Mouse (Mus musculus) left cerebral cortex, adult 8-10 months (tissue): ENCODE results near the gene Sin3b. TPM values are rescaled to one million over a fixed set of nuclear protein-coding genes. Genes with fewer than 3 reads are reported as not detected.

Experiments
- DNase-seq, 2 experiments: peaks; one replicate each; pipeline ENCODE4 v3.0.0; 2022; ENCODE audit warnings: low spot score in 2 of 2
- microRNA-seq, 2 experiments: library from miRNA; unstranded; fragments of <30 nt; microRNA quantifications; one replicate each; pipeline ENCODE4 v1.2.0; 2022
- total RNA-seq, 4 experiments: library from RNA; stranded (reverse); gene quantifications; 2 replicates each; pipeline ENCODE4 v1.2.4; 2022

The Sin3b gene
- total RNA-seq, 4 experiments from 2014 or later = 131 to 145 (median 136) TPM

GRCm38 (mm10) chr8:72753165-72753564 is 30.1 kb downstream of the Sin3b start:
- DNase-seq = peak in 1 of 2 experiments; percentile 3

- DNase-seq = no peak
Observed at GRCm38 (mm10) chr8:72753781-72754180, 30.7 kb downstream of the Sin3b start.

- no peak for DNase-seq
Observed at GRCm38 (mm10) chr8:72756031-72756430, 32.9 kb downstream of the Sin3b start.

GRCm38 (mm10) chr8:72756771-72757390 is 33.8 kb downstream of the Sin3b start:
- DNase-seq = no peak

GRCm38 (mm10) chr8:72757426-72758195 is 34.5 kb downstream of the Sin3b start:
- no peak for DNase-seq

GRCm38 (mm10) chr8:72758310-72758709 is 35.2 kb downstream of the Sin3b start:
- DNase-seq = no peak

GRCm38 (mm10) chr8:72760216-72760615 is 37.1 kb downstream of the Sin3b start:
- no peak for DNase-seq

GRCm38 (mm10) chr8:72761322-72762051 is 38.4 kb downstream of the Sin3b start, which contains the start of gene F2rl3:
Gene F2rl3 (plus strand): TSS chr8:72761880.
- no peak for DNase-seq

GRCm38 (mm10) chr8:72762306-72762705 is 39.2 kb downstream of the Sin3b start:
- DNase-seq = no peak

GRCm38 (mm10) chr8:72765696-72766095 is 42.6 kb downstream of the Sin3b start:
- DNase-seq = no peak

- DNase-seq = no peak
Observed at GRCm38 (mm10) chr8:72766777-72767176, 43.7 kb downstream of the Sin3b start.

- no peak for DNase-seq
Observed at GRCm38 (mm10) chr8:72777797-72778196, 54.7 kb downstream of the Sin3b start.

GRCm38 (mm10) chr8:72780644-72781043 is 57.6 kb downstream of the Sin3b start:
- no peak for DNase-seq

GRCm38 (mm10) chr8:72801583-72801982 is 78.5 kb downstream of the Sin3b start:
- no peak for DNase-seq

Small RNA genes lying within 50 kb of the gene (microRNA-seq; reads per million reads assigned to microRNA genes)
- 0 reads per million in 2 experiments for gene Gm26237

Other genes starting within 250 kb of the Sin3b start
- 10 to 100 TPM; 63.2 to 75.2 (median 67.6) TPM for gene Cherp, start 248.1 kb upstream of the Sin3b start, total RNA-seq
- gene Slc35e1, start 230.7 kb upstream of the Sin3b start, total RNA-seq = 10 to 100 TPM; 51.8 to 54.0 (median 52.8) TPM
- gene Med26, start 175.0 kb upstream of the Sin3b start, total RNA-seq = 10 to 100 TPM in 1 of 4 experiments, 1 to 10 TPM in 3; 8.8 to 10.7 (median 9.2) TPM
- 100 to 1,000 TPM; 107 to 130 (median 118) TPM for gene Smim7, start 152.2 kb upstream of the Sin3b start, total RNA-seq
- gene Tmem38a, start 151.2 kb upstream of the Sin3b start, total RNA-seq = 100 to 1,000 TPM in 3 of 4 experiments, 10 to 100 TPM in 1; 99.3 to 108 (median 103) TPM
- gene Nwd1, start 76.6 kb upstream of the Sin3b start, total RNA-seq = 10 to 100 TPM; 36.7 to 41.7 (median 39.7) TPM
- under 1 TPM in 1 of 4 experiments, not detected in 3; 0.34 TPM for gene F2rl3, start 38.6 kb downstream of the Sin3b start, total RNA-seq